Mouse (Mus musculus): ENCODE data around the gene Slc39a1. TPM values are rescaled to one million over a fixed set of nuclear protein-coding genes. Genes with fewer than 3 reads are reported as not detected.

Slc39a1 gene
- polyA plus RNA-seq, 1 experiment from 2014 or later, result 54.0 TPM

- TF ChIP-seq EP300 (IDR thresholded peaks at IDR 0.05; ENCODE audit: low read depth) (peak; percentile 54; the same call in 1 of the 2 replicates), CTCF (IDR thresholded peaks at IDR 0.05; ENCODE audit: low read depth) (no peak)
- Histone ChIP-seq H3K27ac (ENCODE audit: low read depth) (peak within 1 kb of the TSS; percentile 90), H3K9ac (replicated peaks) (peak within 1 kb of the TSS; percentile 98), H3K4me2 (ENCODE audit: low read depth, low read length) (peak within 1 kb of the TSS; percentile 94), H3K4me1 (ENCODE audit: insufficient read depth) (peaks cover 18% of the 10 kb centered on the region), H3K27me3 (ENCODE audit: insufficient read depth, low read length) (no peaks in the 10 kb centered on the region), H3K9me3 (ENCODE audit: low read length) (no peaks in the 10 kb centered on the region), H3K36me3 (replicated peaks; ENCODE audit: insufficient read depth, low read length) (peaks cover 19% of the 10 kb centered on the region), H3K4me3 (ENCODE audit: low read depth, low read length) (peak within 1 kb of the TSS; percentile 99)
- peak; percentile 95 for DNase-seq
- 3% methylated on average over 40 of the region's 40 CpGs for WGBS (ENCODE audit: insufficient replicate concordance)
- peak; percentile 94 for ATAC-seq
Measured at GRCm38 (mm10) chr3:90253653-90254418, 5.9 kb downstream of the Slc39a1 start, which contains the start of gene Crtc2. Crtc2 (plus strand) TSS chr3:90254163.

GRCm38 (mm10) chr3:90254419-90255193 lies 6.6 kb downstream of the Slc39a1 start:
- H3K4me3 ChIP-seq (ENCODE audit: low read depth, low read length), result peak overlapping the region; percentile 99
- H3K4me2 ChIP-seq (ENCODE audit: low read depth, low read length), result peak overlapping the region; percentile 94
- DNase-seq (peak; percentile 68), ATAC-seq (peak; percentile 68)
- H3K27ac ChIP-seq (ENCODE audit: low read depth), result peak overlapping the region; percentile 90
- no peaks in the 10 kb centered on the region for H3K9me3 ChIP-seq (ENCODE audit: low read length)
- peaks cover 27% of the 10 kb centered on the region for H3K36me3 ChIP-seq (replicated peaks; ENCODE audit: insufficient read depth, low read length)
- H3K27me3 ChIP-seq (ENCODE audit: insufficient read depth, low read length), result no peaks in the 10 kb centered on the region
- TF ChIP-seq EP300 (IDR thresholded peaks at IDR 0.05; ENCODE audit: low read depth) (no peak), CTCF (IDR thresholded peaks at IDR 0.05; ENCODE audit: low read depth) (no peak)
- peaks cover 15% of the 10 kb centered on the region for H3K4me1 ChIP-seq (ENCODE audit: insufficient read depth)
- WGBS (ENCODE audit: insufficient replicate concordance), result 2% methylated on average over 41 of the region's 41 CpGs
- peak overlapping the region; percentile 98 for H3K9ac ChIP-seq (replicated peaks)

GRCm38 (mm10) chr3:90255194-90255565 lies 7.2 kb downstream of the Slc39a1 start:
- Histone ChIP-seq H3K4me1 (ENCODE audit: insufficient read depth) (peaks cover 15% of the 10 kb centered on the region), H3K9ac (replicated peaks) (peak overlapping the region; percentile 98), H3K4me2 (ENCODE audit: low read depth, low read length) (peak overlapping the region; percentile 94), H3K36me3 (replicated peaks; ENCODE audit: insufficient read depth, low read length) (peaks cover 32% of the 10 kb centered on the region), H3K9me3 (ENCODE audit: low read length) (no peaks in the 10 kb centered on the region), H3K4me3 (ENCODE audit: low read depth, low read length) (peak overlapping the region; percentile 99), H3K27me3 (ENCODE audit: insufficient read depth, low read length) (no peaks in the 10 kb centered on the region), H3K27ac (ENCODE audit: low read depth) (peak overlapping the region; percentile 90)
- WGBS (ENCODE audit: insufficient replicate concordance), result 8% methylated on average over 2 of the region's 2 CpGs
- no peak for TF ChIP-seq EP300 (IDR thresholded peaks at IDR 0.05; ENCODE audit: low read depth)
- no peak for TF ChIP-seq CTCF (IDR thresholded peaks at IDR 0.05; ENCODE audit: low read depth)
- no peak for DNase-seq
- ATAC-seq, result no peak

- Histone ChIP-seq H3K4me3 (ENCODE audit: low read depth, low read length) (no peak overlapping the region), H3K27ac (ENCODE audit: low read depth) (no peak overlapping the region), H3K4me1 (ENCODE audit: insufficient read depth) (peaks cover 15% of the 10 kb centered on the region), H3K9me3 (ENCODE audit: low read length) (no peaks in the 10 kb centered on the region), H3K9ac (replicated peaks) (no peak overlapping the region; the same call in 1 of the 2 replicates), H3K27me3 (ENCODE audit: insufficient read depth, low read length) (no peaks in the 10 kb centered on the region), H3K4me2 (ENCODE audit: low read depth, low read length) (peak overlapping the region; percentile 94), H3K36me3 (replicated peaks; ENCODE audit: insufficient read depth, low read length) (peaks cover 34% of the 10 kb centered on the region)
- no peak for ATAC-seq
- WGBS (ENCODE audit: insufficient replicate concordance), result 90% methylated on average over 14 of the region's 14 CpGs
- no peak for DNase-seq
- no peak for TF ChIP-seq EP300 (IDR thresholded peaks at IDR 0.05; ENCODE audit: low read depth)
- no peak for TF ChIP-seq CTCF (IDR thresholded peaks at IDR 0.05; ENCODE audit: low read depth)
Measured at GRCm38 (mm10) chr3:90255784-90256353, 7.9 kb downstream of the Slc39a1 start.

GRCm38 (mm10) chr3:90256731-90257530 lies 9.0 kb downstream of the Slc39a1 start:
- Histone ChIP-seq H3K9ac (replicated peaks) (no peak overlapping the region), H3K36me3 (replicated peaks; ENCODE audit: insufficient read depth, low read length) (peaks cover 36% of the 10 kb centered on the region), H3K4me3 (ENCODE audit: low read depth, low read length) (no peak overlapping the region), H3K27me3 (ENCODE audit: insufficient read depth, low read length) (no peaks in the 10 kb centered on the region), H3K27ac (ENCODE audit: low read depth) (no peak overlapping the region), H3K4me2 (ENCODE audit: low read depth, low read length) (no peak overlapping the region), H3K4me1 (ENCODE audit: insufficient read depth) (peaks cover 15% of the 10 kb centered on the region), H3K9me3 (ENCODE audit: low read length) (no peaks in the 10 kb centered on the region)
- 87% methylated on average over 19 of the region's 19 CpGs for WGBS (ENCODE audit: insufficient replicate concordance)
- TF ChIP-seq EP300 (IDR thresholded peaks at IDR 0.05; ENCODE audit: low read depth) (no peak), CTCF (IDR thresholded peaks at IDR 0.05; ENCODE audit: low read depth) (no peak)
- ATAC-seq (no peak), DNase-seq (no peak)
